ENCODE assay signal across 16 mouse cellular contexts in the genomic region with DNA sequence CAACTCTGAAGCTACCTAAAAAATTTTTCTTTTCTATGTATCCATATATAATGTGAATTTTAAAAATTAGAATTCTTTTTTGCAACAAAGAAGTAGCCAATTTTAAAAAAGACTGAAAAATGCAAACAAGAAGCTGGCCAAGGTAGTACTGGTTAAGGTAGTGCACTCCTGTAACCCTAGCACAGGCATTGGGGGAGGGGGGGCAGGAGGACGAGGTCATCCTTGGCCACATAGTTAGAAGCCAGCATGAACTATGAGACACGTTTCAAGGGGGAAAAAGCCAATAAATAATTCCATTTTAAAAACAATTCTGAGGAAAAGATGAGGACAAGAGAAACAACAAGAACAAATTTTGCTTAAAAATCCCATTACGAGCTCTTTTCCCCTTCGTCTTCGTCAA.
"Had no signal": no experiment of that assay in that cellular context is flagged by ENCODE, and none has a peak within 500 bp of the region (broad histone marks: within the 10 kb centered on the region; RNA-seq: fewer than 3 reads in every experiment).

No protein-coding gene starts in this region.

- H3K4me2 ChIP-seq: neural tube, embryonic 13.5 days; neural tube, embryonic 15.5 days; stomach, embryonic 15.5 days had no signal

- H3K4me1 ChIP-seq: stomach, embryonic 15.5 days had no signal

- H3K27ac ChIP-seq: neural tube, embryonic 13.5 days; neural tube, embryonic 15.5 days; stomach, embryonic 15.5 days; stomach, postnatal 0 days had no signal

- H3K4me3 ChIP-seq: neural tube, embryonic 13.5 days; neural tube, embryonic 15.5 days; stomach, embryonic 15.5 days had no signal

- H3K9ac ChIP-seq: neural tube, embryonic 13.5 days; neural tube, embryonic 15.5 days; stomach, embryonic 15.5 days had no signal

- DNase-seq: retina, postnatal 1 day; right cerebral cortex, adult 18-20 months; right cerebral cortex, postnatal 14 days; right cerebral cortex, postnatal 25 days; right cerebral cortex, postnatal 4 days; spleen, adult 18-20 months; thymus, adult 18-20 months; thymus, adult 2 months; thymus, postnatal 14 days; thymus, postnatal 25 days; thymus, postnatal 36 days; thymus, postnatal 4 days had no signal

- H3K27me3 ChIP-seq: neural tube, embryonic 13.5 days; neural tube, embryonic 15.5 days; stomach, embryonic 15.5 days had no signal

- H3K9me3 ChIP-seq: neural tube, embryonic 13.5 days; neural tube, embryonic 15.5 days; stomach, embryonic 15.5 days had no signal
